Mouse (Mus musculus) lung, postnatal 14 days (tissue): ENCODE measurements around the gene Mcub.

Source experiments
- DNase-seq: peaks from one replicate; pipeline ENCODE4 v3.0.0; 2021

The Mcub gene

GRCm38 (mm10) chr3:129969432-129970395, at the start of gene Mcub:
Mcub (minus strand) TSS chr3:129970206.
- peak; percentile 50 for DNase-seq

- no peak for DNase-seq
Measured at GRCm38 (mm10) chr3:130012943-130013342, 42.9 kb upstream of the Mcub start.

- DNase-seq: no peak
Measured at GRCm38 (mm10) chr3:130011236-130011635, 41.2 kb upstream of the Mcub start.

- DNase-seq: no peak
Measured at GRCm38 (mm10) chr3:130006141-130006540, 36.1 kb upstream of the Mcub start.

GRCm38 (mm10) chr3:130000926-130001325, 30.9 kb upstream of the Mcub start:
- DNase-seq: no peak

GRCm38 (mm10) chr3:129998526-129998925, 28.5 kb upstream of the Mcub start:
- no peak for DNase-seq

GRCm38 (mm10) chr3:129998001-129998400, 28.0 kb upstream of the Mcub start:
- no peak for DNase-seq

- DNase-seq: no peak
Measured at GRCm38 (mm10) chr3:129997324-129997723, 27.3 kb upstream of the Mcub start.

- no peak for DNase-seq
Measured at GRCm38 (mm10) chr3:129987297-129987696, 17.3 kb upstream of the Mcub start.

- DNase-seq: no peak
Measured at GRCm38 (mm10) chr3:129985335-129985734, 15.3 kb upstream of the Mcub start.

- DNase-seq: no peak
Measured at GRCm38 (mm10) chr3:129984797-129985196, 14.8 kb upstream of the Mcub start.

- DNase-seq: no peak
Measured at GRCm38 (mm10) chr3:129982271-129982670, 12.3 kb upstream of the Mcub start.

GRCm38 (mm10) chr3:129981756-129982155, 11.8 kb upstream of the Mcub start:
- no peak for DNase-seq

GRCm38 (mm10) chr3:129979510-129979909, 9.5 kb upstream of the Mcub start:
- DNase-seq: no peak

- no peak for DNase-seq
Measured at GRCm38 (mm10) chr3:129978716-129979115, 8.7 kb upstream of the Mcub start.

- no peak for DNase-seq
Measured at GRCm38 (mm10) chr3:129976317-129976716, 6.3 kb upstream of the Mcub start.

GRCm38 (mm10) chr3:129970529-129971515, 816 bp upstream of the Mcub start:
- DNase-seq: peak; percentile 46

- no peak for DNase-seq
Measured at GRCm38 (mm10) chr3:129969031-129969430, 975 bp downstream of the Mcub start.

- no peak for DNase-seq
Measured at GRCm38 (mm10) chr3:129967874-129968273, 2.1 kb downstream of the Mcub start.

- no peak for DNase-seq
Measured at GRCm38 (mm10) chr3:129964681-129965080, 5.3 kb downstream of the Mcub start.

GRCm38 (mm10) chr3:129962533-129962932, 7.5 kb downstream of the Mcub start:
- DNase-seq: no peak

GRCm38 (mm10) chr3:129953296-129953695, 16.7 kb downstream of the Mcub start:
- DNase-seq: no peak

GRCm38 (mm10) chr3:129949158-129949773, 20.7 kb downstream of the Mcub start:
- DNase-seq: no peak
